Mouse (Mus musculus) left cerebral cortex, postnatal 4 days (tissue): ENCODE measurements around the gene Lect2. TPM values are rescaled to one million over a fixed set of nuclear protein-coding genes. Genes with fewer than 3 reads are reported as not detected.

Experiments
- DNase-seq: peaks from one replicate; pipeline ENCODE4 v3.0.0-alpha.2; 2022
- intact Hi-C: fragments of 180-260 bp; cut with DNase I; formaldehyde crosslinking; loops from one replicate; pipeline ENCODE4 v1.15.1; 2025
- total RNA-seq, 2 experiments: library from RNA; stranded (reverse); gene quantifications; 2 replicates each; pipeline ENCODE4 v1.2.3; 2021

The Lect2 gene
- not detected for total RNA-seq

GRCm38 (mm10) chr13:56548401-56548800, at the start of gene Lect2:
Gene Lect2 (minus strand): TSS chr13:56548502.
- no peak for DNase-seq
- intact Hi-C loops: no loop called here

- no peak for DNase-seq
- intact Hi-C loops: no loop called here
These were observed 49.0 kb upstream of the Lect2 start for GRCm38 (mm10) chr13:56597296-56597695.

DNA sequence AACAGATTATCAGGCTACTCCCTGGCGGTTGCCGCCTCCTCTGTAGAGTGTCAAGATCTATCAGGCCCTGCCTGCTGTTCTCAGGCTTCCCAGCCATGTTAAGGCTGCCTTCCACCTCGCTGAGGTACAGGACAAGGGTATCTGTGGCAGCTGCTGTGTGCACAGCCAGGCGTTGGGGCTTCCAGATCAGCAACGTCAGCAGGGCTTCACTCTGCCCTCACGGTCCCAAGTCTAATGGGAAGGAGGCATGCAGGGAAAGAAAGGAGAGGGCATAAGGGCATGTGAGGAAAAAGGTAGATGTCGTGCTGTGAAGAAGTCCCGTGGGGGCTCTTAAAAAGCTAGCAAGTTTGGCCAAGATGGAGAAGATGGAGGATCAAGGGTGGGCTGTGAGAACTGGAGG, 46.9 kb upstream of the Lect2 start:
- intact Hi-C loops: no loop called here
- no peak for DNase-seq

- intact Hi-C loops: no loop called here
- peak; percentile 72 for DNase-seq
These were observed 45.7 kb upstream of the Lect2 start for GRCm38 (mm10) chr13:56593961-56594391.

DNA sequence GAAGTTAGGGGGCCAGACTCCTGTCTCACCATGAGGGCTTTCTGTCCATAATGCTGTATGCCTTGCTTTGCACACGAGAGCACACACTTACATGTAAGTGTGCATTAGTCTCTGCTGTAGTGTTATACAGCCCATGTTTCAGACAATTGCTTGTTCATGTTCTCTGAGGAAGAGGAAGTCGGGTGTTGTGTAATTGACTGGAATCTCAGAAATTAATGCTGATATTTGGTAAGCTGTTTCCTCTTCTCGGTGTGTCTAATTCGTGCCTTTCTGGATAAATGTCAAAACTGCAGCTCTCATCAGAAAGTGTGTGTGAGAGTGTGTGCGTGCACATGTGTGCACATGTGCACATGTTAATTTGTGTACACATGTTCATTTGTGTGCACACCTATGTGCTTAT, 44.9 kb upstream of the Lect2 start:
- intact Hi-C loops: no loop called here
- DNase-seq: no peak

- intact Hi-C loops: no loop called here
- no peak for DNase-seq
These were observed 43.6 kb upstream of the Lect2 start for GRCm38 (mm10) chr13:56591939-56592338.

- no peak for DNase-seq
- intact Hi-C loops: no loop called here
These were observed 42.9 kb upstream of the Lect2 start for GRCm38 (mm10) chr13:56591191-56591590.

GRCm38 (mm10) chr13:56590202-56590601, 41.9 kb upstream of the Lect2 start:
- intact Hi-C loops: no loop called here
- no peak for DNase-seq

- intact Hi-C loops: no loop called here
- DNase-seq: no peak
These were observed 40.3 kb upstream of the Lect2 start for GRCm38 (mm10) chr13:56588454-56589117.

DNA sequence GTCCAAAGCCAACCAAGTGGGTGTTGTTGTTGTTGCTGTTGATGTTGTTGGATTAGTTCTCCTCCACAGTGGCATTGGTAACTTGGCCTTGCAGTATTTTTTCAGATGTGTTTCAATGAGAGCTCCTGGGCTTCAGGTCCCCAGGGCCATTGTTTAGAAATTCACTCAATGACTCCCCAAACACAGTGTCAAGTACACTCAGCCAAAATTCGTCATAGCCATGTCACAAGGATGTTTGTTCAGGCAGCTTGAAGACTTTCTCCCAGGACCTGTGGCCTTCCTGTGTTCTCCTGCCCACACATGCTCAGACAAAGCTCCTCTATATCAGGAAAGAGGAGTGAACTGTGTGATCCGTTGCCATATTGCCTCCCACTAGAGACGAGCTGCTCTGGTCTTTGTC, 37.7 kb upstream of the Lect2 start:
- no peak for DNase-seq
- intact Hi-C loops: no loop called here

DNA sequence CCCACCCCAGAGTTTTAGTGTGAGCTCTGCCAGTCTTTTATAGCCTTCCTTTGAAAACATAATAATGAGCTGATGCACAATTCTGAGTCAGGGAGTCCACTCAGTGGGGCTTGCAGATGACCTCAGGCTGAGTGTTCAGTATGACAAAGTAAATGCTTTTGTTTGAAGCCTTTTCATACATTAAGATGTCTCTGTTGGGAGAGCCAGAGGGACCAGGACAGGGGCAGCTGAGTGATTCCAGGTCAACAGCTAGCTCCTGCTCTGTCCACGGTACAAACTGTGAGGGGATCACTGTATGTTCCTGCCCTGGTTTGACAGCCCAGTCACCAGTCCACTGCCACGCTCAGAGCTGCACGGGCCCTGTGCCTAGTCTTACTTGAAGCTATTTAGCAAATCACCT, 34.4 kb upstream of the Lect2 start:
- intact Hi-C loops: no loop called here
- no peak for DNase-seq

GRCm38 (mm10) chr13:56581961-56582434, 33.7 kb upstream of the Lect2 start:
- intact Hi-C loops: no loop called here

GRCm38 (mm10) chr13:56581512-56581911, 33.2 kb upstream of the Lect2 start:
- peak; percentile 23 for DNase-seq
- intact Hi-C loops: no loop called here

More at GRCm38 (mm10) chr13:56581961-56582434, 33.7 kb upstream of the Lect2 start:
- peak; percentile 36 for DNase-seq

GRCm38 (mm10) chr13:56580450-56580849, 32.1 kb upstream of the Lect2 start:
- DNase-seq: no peak
- intact Hi-C loops: no loop called here

GRCm38 (mm10) chr13:56578097-56578496, 29.8 kb upstream of the Lect2 start:
- no peak for DNase-seq
- intact Hi-C loops: no loop called here

- intact Hi-C loops: no loop called here
- peak; percentile 56 for DNase-seq
These were observed 27.5 kb upstream of the Lect2 start for GRCm38 (mm10) chr13:56575701-56576321.

- intact Hi-C loops: no loop called here
- DNase-seq: no peak
These were observed 26.8 kb upstream of the Lect2 start for GRCm38 (mm10) chr13:56575074-56575473.

GRCm38 (mm10) chr13:56571645-56572044, 23.3 kb upstream of the Lect2 start:
- intact Hi-C loops: no loop called here
- DNase-seq: no peak

GRCm38 (mm10) chr13:56566336-56566735, 18.0 kb upstream of the Lect2 start:
- DNase-seq: no peak
- intact Hi-C loops: no loop called here

- intact Hi-C loops: no loop called here
- peak; percentile 39 for DNase-seq
These were observed 14.8 kb upstream of the Lect2 start for GRCm38 (mm10) chr13:56563075-56563474.

GRCm38 (mm10) chr13:56561129-56561528, 12.8 kb upstream of the Lect2 start:
- no peak for DNase-seq
- intact Hi-C loops: no loop called here

DNA sequence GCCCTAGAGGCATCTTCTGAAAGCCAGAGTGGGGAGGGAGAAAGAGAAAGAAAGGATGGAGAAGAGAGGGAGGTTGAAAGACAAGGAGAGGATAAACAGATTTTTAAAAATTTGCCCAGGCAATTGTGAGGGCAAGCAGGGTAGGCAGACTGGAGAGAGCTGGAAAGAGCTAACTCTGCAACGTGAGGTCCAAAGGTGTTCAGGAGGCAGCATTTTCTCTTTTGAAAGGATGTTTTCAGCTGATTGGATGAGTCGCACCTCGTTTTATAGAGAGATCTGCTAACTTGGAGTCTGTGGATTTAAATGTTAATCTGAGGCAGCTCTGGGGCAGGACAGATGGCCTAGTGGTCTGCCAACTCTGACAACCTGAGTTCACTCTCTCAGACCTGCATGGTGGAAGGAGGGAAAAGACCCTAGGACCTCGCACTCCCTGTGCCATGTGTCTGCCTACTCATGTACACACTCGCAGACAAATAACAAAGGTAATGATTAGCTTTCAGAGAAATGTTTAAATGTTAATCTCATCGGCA, 11.6 kb upstream of the Lect2 start:
- no peak for DNase-seq
- intact Hi-C loops: loop anchor here (10.0 kb wide), 1 partner anchor 175 kb away; no protein-coding TSS in a partner anchor
